Mouse (Mus musculus) spleen, adult 2 months (tissue): ENCODE results near the gene Cacna1g.

ENCODE experiments used
- CTCF ChIP-seq: fragments of 200-500 bp; IDR thresholded peaks from 2 replicates; pipeline ENCODE4 v1.5.1; 2011; ENCODE audit warnings: mild to moderate bottlenecking, inconsistent platforms; ENCODE audit not compliant: insufficient read depth, insufficient read length, insufficient replicate concordance; ENCODE audit errors: extremely low read depth
- POLR2A ChIP-seq: fragments of 200-500 bp; IDR thresholded peaks from 2 replicates; pipeline ENCODE4 v1.6.1; 2011; ENCODE audit warnings: low read depth, low read length, inconsistent platforms

DNA sequence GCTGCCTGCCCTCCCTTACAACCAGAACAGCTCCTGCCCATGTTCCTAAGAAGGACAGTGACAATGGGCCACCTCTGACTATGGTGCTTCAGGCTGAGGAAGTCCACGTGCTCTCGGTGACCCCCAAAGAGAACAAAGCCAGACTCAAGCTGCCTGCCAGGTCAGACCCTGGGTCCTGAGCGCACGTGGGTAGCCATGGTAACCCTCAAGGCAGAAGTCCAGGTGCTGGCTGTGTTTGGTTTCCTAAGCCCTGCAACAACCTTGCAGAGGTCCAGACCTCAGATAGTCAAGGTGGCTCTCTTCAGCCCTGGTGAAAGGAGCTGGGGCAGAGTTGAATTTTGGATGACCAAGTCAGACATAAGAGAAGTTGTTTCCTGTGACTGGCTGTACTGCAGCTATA lies 15.7 kb upstream of the Cacna1g start:
- no peak for TF ChIP-seq POLR2A
- no peak for TF ChIP-seq CTCF
